Mouse (Mus musculus): ENCODE measurements around the gene Sugct. TPM values are rescaled to one million over a fixed set of nuclear protein-coding genes. Genes with fewer than 3 reads are reported as not detected.

Sugct gene
- 178 TPM for polyA plus RNA-seq (2014; fragmentation: Illumina TruSeq; extraction: RNeasy Lipid Tissue Mini Kit (QIAGEN cat#74804); ENCODE audit: low read depth, low replicate concordance)

DNA sequence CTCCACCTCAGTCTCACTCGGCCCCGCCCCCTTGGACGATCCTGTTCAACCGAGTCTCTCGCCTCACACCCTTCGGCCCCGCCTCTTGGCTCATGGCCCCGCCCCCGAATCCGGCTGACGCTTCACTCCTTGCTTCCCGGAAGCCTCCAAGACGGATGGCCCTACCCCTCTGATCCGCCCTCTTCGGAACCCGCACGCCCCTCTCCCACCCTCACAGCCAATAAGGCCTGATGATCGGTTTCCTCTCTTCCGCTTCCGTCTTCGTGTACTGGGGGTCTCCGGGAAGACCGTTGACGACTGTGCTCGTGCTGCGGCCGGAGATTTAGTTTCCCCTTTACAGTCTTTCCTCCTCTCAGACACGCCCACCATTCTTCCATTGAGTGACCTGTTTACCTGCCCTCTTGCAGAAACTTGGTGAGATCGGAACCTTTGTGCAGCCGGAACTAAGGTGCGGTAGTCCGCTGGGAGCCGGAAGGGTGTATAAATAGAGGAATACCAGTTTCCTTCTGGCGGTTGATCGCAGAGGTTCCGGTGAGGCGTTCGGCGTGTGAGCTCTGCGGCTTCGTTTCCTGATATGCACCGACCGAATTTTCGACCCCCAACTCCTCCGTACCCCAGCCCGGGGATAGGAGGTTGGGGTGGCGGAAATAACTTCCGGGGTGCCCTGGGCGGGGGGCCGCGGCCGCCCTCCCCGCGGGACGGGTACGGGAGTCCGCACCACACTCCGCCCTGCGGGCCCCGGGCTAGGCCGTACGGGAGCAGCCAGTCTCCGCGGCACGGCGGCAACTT lies at the start of gene Sugct, which contains the start of gene Mplkip:
TSS of gene Sugct (minus strand) at position 643 of the 789 bp plus-strand sequence.
TSS of gene Mplkip (plus strand) at position 282 of the 789 bp plus-strand sequence.

Other genes starting within 250 kb of the Sugct start
- gene Mplkip, start 361 bp downstream of the Sugct start, polyA plus RNA-seq (2014; fragmentation: Illumina TruSeq; extraction: RNeasy Lipid Tissue Mini Kit (QIAGEN cat#74804); ENCODE audit: low read depth, low replicate concordance) = 65.2 TPM
- 47.7 TPM for gene Cdk13, start 109.5 kb upstream of the Sugct start, polyA plus RNA-seq (2014; fragmentation: Illumina TruSeq; extraction: RNeasy Lipid Tissue Mini Kit (QIAGEN cat#74804); ENCODE audit: low read depth, low replicate concordance)
- gene Rala, start 248.7 kb upstream of the Sugct start, polyA plus RNA-seq (2014; fragmentation: Illumina TruSeq; extraction: RNeasy Lipid Tissue Mini Kit (QIAGEN cat#74804); ENCODE audit: low read depth, low replicate concordance) = 117 TPM

Data from kidney, adult 10 weeks (tissue).